Mouse (Mus musculus) urinary bladder, postnatal 36 days (tissue): ENCODE measurements around the gene Camkmt.

Source experiments
- DNase-seq, 2 experiments: peaks; one replicate each; pipeline ENCODE4 v3.0.0; 2022; ENCODE audit warnings: low spot score in 2 of 2, mixed read lengths in 1 of 2

Gene Camkmt

DNA sequence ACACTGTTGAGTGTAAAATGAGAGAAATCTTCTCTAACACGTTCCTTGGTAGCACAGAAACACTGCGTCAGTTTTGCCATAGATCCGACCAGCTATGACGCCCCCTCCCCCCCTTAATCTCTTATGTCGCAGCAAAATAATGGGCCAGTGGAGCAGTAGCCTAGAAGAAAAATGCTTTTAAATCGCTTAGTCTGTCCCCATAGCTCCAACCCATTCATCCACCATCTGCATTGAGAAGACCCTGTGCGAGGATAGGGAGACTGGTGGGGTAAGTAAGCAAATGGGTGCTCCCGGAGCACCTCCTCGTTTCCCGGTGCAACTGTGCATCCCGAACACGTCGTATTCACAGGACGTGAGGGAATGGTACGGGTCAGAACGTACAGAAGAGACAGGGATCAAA is 731 bp upstream of the Camkmt start:
- no peak for DNase-seq

- DNase-seq: no peak
These were observed 1.4 kb downstream of the Camkmt start for GRCm38 (mm10) chr17:85091762-85092161.

GRCm38 (mm10) chr17:85096396-85096795 is 6.0 kb downstream of the Camkmt start:
- no peak for DNase-seq

- DNase-seq: no peak
These were observed 8.4 kb downstream of the Camkmt start for GRCm38 (mm10) chr17:85098677-85099323.

DNA sequence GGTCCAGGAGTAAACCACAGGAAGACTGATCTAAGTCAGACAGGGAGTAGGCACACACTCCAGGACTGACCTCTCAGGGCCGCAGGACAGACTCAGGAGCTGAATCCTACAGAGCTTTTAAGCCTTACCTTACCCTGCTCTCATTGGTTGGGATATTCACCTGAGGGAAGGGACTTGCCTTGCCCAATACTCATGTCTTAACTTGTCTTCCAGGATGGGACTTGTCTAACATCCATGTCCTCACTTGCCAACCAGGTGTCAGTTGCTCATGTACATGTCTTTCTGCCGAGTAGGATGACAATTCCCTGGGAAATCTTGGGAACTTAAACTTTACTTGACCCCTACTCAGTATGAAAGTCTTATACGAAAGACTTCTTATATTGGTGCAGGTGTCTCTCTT is 9.9 kb downstream of the Camkmt start:
- no peak for DNase-seq

DNA sequence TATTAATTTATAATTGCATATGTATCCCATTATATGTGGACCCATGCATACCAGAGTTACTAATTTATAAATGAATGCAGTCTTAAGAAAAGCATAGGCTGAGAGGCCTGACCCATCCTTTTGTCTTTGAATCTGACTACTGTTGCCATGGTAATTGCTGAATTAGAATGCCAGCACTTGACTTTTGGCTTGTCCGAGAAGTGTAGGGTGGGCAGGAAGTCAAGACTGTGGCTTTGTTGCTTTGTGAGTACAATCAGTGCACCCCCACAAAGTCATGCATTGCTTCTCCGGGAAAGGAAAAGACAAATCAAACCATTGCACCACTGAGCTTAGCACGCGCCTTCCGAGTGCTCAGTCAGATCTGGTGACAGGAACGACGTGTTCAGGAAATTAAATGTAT is 11.4 kb downstream of the Camkmt start:
- no peak for DNase-seq

DNA sequence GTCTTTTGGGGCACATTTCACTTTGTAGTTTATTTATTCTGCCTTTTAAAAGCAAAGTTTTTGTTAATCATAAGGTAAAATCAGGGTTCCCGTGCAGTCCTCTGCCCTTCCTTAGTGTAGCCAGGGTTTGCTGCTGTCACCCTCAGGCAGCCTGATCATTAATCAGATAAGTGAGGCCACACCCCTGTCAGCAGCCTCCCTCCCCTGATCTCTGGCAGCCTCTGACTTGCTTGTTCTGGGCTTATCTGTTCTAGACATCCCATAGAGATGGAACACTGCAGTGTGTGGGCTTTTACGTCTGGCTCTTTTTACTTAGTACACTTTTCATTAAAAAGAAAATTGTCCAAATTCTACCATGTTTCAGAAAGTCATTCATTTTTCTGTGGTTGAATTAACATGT is 13.0 kb downstream of the Camkmt start:
- peak in 1 of 2 experiments; percentile 3 for DNase-seq

DNA sequence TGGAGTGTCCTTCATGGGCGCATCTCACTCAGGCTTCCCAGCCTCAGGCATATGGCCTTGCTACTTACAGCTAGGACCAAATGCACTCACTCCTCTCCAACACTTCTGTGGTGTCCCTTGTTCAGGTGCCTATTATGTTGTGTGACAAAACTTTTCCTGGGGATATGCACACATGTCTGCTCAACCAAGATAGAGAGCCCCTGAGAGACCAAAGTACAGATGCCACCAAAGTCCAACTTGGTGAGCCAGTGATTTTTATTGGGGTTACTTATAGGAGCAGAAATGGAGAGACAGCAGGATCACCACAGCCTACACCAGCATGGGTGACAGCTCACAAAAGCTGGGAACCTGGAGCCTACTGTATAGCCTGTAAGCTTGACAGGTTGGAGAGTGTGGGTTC is 20.3 kb downstream of the Camkmt start:
- DNase-seq: no peak

GRCm38 (mm10) chr17:85113441-85113840 is 23.1 kb downstream of the Camkmt start:
- DNase-seq: no peak

DNA sequence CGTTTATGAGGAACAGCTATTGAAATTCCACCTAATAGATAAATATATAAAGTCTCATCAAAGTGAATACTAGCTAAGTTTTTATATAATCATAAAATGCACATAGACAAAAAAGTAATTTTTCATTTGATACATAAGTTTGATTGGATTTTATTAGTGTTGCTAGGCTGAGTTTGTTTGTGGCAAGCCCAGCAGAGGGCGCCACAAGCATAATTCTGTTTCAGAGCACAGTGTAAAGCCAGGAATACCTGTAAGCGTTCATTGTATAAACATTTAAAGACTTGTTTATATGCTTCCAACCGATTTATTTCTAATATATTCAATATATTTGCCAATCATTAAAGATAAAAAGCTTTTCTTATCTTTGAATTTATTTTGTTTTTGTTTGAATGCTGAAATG is 26.3 kb downstream of the Camkmt start:
- DNase-seq: peak in 1 of 2 experiments; percentile 47

GRCm38 (mm10) chr17:85138393-85138792 is 48.0 kb downstream of the Camkmt start:
- no peak for DNase-seq

DNA sequence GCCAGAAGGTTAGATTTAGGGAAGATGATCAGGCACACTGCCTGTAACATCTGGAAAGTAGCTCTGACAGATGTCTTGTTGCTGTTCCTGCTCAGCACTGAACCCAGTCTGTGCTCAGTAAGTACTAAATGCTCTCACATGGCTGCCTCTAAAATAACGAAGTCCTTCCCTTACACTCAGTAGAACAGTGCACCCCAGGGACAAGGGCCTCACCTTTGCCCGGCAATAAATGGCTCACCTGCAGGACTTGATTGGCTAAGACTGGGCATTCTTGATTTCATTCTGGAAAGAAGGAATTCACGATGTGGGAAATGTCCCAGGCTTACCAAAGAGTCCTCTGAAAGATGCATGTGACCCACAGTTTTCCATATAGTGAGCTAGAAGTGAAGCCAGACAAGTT is 51.3 kb downstream of the Camkmt start:
- no peak for DNase-seq

DNA sequence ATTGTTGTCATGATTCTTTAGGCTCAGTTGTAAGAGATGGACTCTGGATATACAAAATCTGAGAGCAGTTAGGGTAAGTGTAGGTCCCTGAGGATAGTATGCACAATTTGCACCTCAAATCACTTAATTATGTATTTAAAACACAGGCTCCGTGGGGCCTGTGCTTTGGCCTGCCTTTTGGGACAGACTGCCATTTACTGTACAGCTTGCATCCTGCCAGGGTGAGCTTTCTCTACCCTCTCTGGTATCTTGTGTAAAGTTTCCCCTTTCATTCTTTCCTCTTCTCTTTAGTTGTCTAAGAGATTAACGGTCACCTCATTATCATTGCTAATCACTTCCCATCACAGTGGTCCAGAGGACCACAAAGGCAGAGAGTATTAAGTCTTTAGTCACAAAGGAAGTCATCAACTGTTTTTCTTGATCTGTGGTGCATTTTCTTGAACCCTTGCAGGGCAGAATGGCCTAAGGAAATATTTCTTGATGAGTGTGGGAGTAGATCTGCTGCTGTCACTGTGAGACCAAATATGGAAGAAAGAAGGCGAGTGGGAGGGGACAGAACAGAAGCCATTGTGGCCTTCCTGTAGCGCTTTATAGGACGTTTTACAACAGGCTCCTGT is 52.3 kb downstream of the Camkmt start:
- DNase-seq: no peak

DNA sequence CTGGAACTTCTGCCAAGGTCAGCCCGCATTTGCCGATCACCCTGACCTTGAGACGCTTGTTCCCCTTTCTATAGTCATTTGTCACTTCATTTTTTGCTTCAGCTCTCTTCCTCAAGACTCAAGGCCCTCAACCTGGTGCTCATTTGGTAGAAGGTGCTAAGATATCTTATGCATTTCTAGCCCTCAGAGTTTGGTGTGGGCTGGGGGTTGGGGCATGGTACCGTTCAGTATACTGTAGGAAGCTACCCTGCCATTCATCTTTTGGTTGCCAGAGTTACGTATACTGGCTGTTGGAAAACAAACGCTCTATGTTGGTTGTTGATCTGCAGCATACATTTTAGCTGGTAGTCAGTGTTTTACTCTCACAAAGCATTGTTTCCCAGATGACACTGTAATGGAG is 53.8 kb downstream of the Camkmt start:
- DNase-seq: no peak

DNA sequence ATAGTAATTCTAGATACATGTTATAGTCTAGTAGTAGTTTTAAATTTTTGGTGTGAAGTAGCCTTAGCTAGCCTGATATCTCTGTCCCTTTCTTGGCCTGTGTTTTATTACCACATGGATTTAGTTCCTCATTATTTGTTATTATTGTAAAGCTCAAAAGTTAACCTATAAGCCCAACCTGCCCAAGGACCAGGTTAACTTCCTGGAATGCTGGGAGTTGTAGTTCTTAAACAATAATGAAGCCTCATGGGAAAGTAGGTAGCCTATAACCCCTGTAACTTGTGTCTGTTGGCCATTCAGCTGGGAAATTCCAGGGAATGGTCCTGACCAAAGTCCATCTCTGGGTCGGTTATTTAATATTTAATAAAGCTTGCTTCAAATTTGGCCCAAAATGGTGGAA is 58.0 kb downstream of the Camkmt start:
- DNase-seq: no peak

DNA sequence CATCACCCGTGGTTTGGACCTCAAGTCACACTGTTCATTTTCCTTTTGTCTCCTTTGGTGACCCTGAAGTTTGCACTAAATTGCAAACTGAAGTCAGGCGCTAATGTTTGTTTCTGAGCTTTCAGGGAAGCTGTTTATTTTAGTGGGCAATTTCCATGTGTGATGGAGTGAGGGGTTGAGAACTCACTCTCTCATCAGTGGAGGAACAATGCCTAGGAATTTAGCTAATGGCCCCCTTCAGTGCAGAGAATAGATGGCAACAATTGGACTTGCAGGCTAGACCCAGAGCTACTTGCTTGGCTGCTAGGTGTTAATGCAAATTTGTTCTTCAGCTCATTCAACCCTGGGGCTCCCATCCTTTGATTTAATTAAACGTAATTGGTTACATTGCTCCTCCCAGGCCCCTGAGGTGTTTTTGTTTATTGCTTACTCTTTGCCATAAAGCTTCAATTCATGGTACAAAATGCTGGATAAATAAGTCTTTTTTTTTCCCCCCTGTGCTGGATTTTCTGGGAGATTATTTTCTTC is 58.9 kb downstream of the Camkmt start:
- DNase-seq: no peak

GRCm38 (mm10) chr17:85151264-85151663 is 60.9 kb downstream of the Camkmt start:
- no peak for DNase-seq

- no peak for DNase-seq
These were observed 67.8 kb downstream of the Camkmt start for GRCm38 (mm10) chr17:85158202-85158601.

GRCm38 (mm10) chr17:85159526-85159925 is 69.2 kb downstream of the Camkmt start:
- DNase-seq: no peak

DNA sequence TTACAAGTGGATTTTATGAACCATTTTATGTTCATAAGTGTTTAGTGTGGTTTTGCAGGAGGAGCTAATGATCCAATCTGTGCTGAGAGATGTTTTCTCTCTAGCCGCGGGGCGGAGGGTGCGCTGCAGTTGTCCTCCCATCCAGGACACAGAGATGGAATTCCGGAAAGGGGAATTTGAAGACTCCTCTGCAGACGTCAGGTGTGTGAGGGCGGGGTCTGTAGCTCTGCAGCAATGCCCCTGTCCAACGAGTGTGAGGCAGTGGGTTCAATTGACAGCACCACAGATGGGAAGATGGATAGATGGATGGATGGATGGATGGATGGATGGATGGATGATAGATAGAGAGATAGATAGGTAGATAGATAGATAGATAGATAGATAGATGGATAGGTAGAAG is 70.4 kb downstream of the Camkmt start:
- no peak for DNase-seq

DNA sequence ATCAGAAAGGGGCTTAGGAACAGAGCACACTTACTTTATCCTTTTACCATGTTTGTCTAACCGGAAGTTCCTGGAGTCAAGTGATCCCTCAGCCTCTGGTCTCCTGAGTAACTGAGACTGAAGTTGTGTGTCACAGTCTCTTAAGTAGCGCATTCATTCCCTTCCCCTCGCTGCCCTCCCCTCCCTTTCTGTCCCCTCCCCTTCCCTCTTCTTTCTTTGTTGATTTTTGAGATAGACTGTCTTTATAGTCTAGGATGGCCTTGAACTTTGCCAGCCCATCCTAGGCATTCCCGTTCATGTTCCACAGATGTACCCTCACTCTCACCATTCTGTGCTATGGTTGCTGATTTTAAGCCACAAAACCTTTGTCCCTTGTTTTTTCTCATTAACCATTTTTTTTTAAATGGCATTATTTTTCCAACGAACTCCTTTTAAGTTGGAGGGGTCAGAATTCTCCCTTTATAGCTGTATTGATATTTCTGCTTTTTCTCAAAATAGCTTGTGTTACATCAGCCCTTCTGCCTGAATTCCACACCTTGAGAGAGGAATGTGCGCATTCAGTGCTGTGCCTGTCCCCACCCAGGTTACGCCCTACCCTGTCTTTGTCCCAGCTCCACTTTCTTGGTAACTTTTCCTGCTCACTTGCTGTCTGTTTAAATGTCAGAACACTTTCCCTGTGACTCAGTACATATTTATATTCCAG is 72.4 kb downstream of the Camkmt start:
- DNase-seq: no peak

DNA sequence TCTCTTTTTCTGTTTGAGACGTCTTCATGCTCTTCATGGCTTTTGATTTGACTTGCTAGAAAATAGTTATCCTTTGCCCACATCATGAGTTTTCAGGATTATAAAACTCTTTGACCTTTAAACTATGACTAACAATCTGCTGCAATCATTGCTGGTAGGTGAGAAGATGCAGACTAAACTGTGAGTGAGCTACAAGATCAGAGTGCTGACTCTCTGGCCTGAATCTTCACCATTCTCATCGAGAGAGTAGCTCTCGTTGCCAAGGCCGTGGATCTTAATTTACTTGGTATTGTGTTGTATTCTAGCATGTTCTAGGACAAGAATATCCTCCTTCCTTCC is 72.9 kb downstream of the Camkmt start:
- no peak for DNase-seq

GRCm38 (mm10) chr17:85168761-85169160 is 78.4 kb downstream of the Camkmt start:
- no peak for DNase-seq
